Mouse (Mus musculus): ENCODE measurements around the gene Snrpa1. TPM values are rescaled to one million over a fixed set of nuclear protein-coding genes. Genes with fewer than 3 reads are reported as not detected.
"Not testable (repeated sequence)": the region's sequence is repeated elsewhere in the genome, so short reads cannot be mapped to it uniquely, and the experiment has no call there.

The Snrpa1 gene
- polyA plus RNA-seq, 1 experiment = 65.6 TPM

GRCm38 (mm10) chr7:66053946-66054483, 4.8 kb upstream of the Snrpa1 start:
- no peaks in the 10 kb centered on the region for H3K79me2 ChIP-seq (ENCODE audit: control insufficient read depth, insufficient read depth)
- H3K27me3 ChIP-seq (ENCODE audit: control insufficient read depth, insufficient read depth, insufficient read length) = peaks cover 15% of the 10 kb centered on the region
- TF ChIP-seq POLR2A (IDR thresholded peaks at IDR 0.05; ENCODE audit: insufficient read length, low read depth) = no peak
- TF ChIP-seq REST (IDR thresholded peaks at IDR 0.05; ENCODE audit: insufficient read depth, insufficient read length) = no peak
- TF ChIP-seq USF1 (IDR thresholded peaks at IDR 0.05; ENCODE audit: low read depth) = no peak
- no peak for TF ChIP-seq POLR2AphosphoS2 (IDR thresholded peaks at IDR 0.05; ENCODE audit: insufficient read length, low read depth)
- no peak for TF ChIP-seq MYOD1 (IDR thresholded peaks at IDR 0.05; ENCODE audit: control insufficient read depth in 1 of 3, insufficient read length in 2 of 3, low read depth in 2 of 3)
- no peak for TF ChIP-seq CEBPB (IDR thresholded peaks at IDR 0.05; ENCODE audit: insufficient read depth, poor library complexity, severe bottlenecking)
- no peak for TF ChIP-seq MYOG (IDR thresholded peaks at IDR 0.05; ENCODE audit: control insufficient read depth in 1 of 3, insufficient read depth in 1 of 3, insufficient read length in 2 of 3, low read depth in 2 of 3)
- TF ChIP-seq E2F4 (IDR thresholded peaks at IDR 0.05; ENCODE audit: insufficient read depth) = no peak
- no peak for TF ChIP-seq TCF3 (IDR thresholded peaks at IDR 0.05; ENCODE audit: insufficient read length, low read depth)
- no peak for TF ChIP-seq SRF (IDR thresholded peaks at IDR 0.05; ENCODE audit: control insufficient read depth, insufficient read length, low read depth)
- TF ChIP-seq TCF12 (IDR thresholded peaks at IDR 0.05; ENCODE audit: insufficient read depth, poor library complexity, severe bottlenecking) = no peak
- no peak for TF ChIP-seq MAX (IDR thresholded peaks at IDR 0.05; ENCODE audit: low read depth)
- no peak overlapping the region for H3ac ChIP-seq (ENCODE audit: control insufficient read depth, insufficient read length)
- H3K36me3 ChIP-seq (ENCODE audit: control insufficient read depth, insufficient read depth) = no peaks in the 10 kb centered on the region
- H3K4me2 ChIP-seq (ENCODE audit: low read depth) = no peak overlapping the region
- H3K4me3 ChIP-seq = no peak overlapping the region

DNA sequence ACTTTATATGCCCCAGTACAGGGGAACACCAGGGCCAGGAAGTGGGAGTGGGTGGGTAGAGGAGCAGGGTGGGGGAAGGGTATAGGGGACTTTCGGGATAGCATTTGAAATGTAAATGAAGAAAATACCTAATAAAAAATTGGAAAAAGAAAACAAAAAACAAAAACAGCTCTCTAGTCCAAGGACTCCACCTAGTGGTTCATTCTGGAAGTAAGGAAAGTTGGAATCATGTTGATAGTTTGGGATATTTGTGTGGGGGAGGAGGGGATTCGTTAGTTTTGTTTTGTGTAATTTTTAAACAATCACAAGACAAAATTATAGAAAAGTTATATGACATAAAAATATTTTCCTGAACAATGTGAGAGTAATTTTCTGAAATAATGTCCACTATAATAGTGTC, 3.4 kb upstream of the Snrpa1 start:
- H3K27me3 ChIP-seq (ENCODE audit: control insufficient read depth, insufficient read depth, insufficient read length) = not testable (repeated sequence)

GRCm38 (mm10) chr7:66060066-66060956, 1.5 kb downstream of the Snrpa1 start:
- peak overlapping the region; percentile 99 for H3K4me2 ChIP-seq (ENCODE audit: low read depth)
- H3K4me3 ChIP-seq = peak overlapping the region; percentile 91
- H3K27me3 ChIP-seq (ENCODE audit: control insufficient read depth, insufficient read depth, insufficient read length) = no peaks in the 10 kb centered on the region
- H3ac ChIP-seq (ENCODE audit: control insufficient read depth, insufficient read length) = peak overlapping the region; percentile 23
- TF ChIP-seq MAX (IDR thresholded peaks at IDR 0.05; ENCODE audit: low read depth) (no peak), MYOD1 (IDR thresholded peaks at IDR 0.05; ENCODE audit: control insufficient read depth in 1 of 3, insufficient read length in 2 of 3, low read depth in 2 of 3) (no peak), POLR2AphosphoS2 (IDR thresholded peaks at IDR 0.05; ENCODE audit: insufficient read length, low read depth) (peak; percentile 96), E2F4 (IDR thresholded peaks at IDR 0.05; ENCODE audit: insufficient read depth) (no peak), TCF12 (IDR thresholded peaks at IDR 0.05; ENCODE audit: insufficient read depth, poor library complexity, severe bottlenecking) (no peak), POLR2A (IDR thresholded peaks at IDR 0.05; ENCODE audit: insufficient read length, low read depth) (peak; percentile 99), REST (IDR thresholded peaks at IDR 0.05; ENCODE audit: insufficient read depth, insufficient read length) (no peak), CEBPB (IDR thresholded peaks at IDR 0.05; ENCODE audit: insufficient read depth, poor library complexity, severe bottlenecking) (no peak), SRF (IDR thresholded peaks at IDR 0.05; ENCODE audit: control insufficient read depth, insufficient read length, low read depth) (peak; percentile 81), USF1 (IDR thresholded peaks at IDR 0.05; ENCODE audit: low read depth) (no peak), TCF3 (IDR thresholded peaks at IDR 0.05; ENCODE audit: insufficient read length, low read depth) (no peak), MYOG (IDR thresholded peaks at IDR 0.05; ENCODE audit: control insufficient read depth in 1 of 3, insufficient read depth in 1 of 3, insufficient read length in 2 of 3, low read depth in 2 of 3) (peak in 2 of 3 experiments; percentile 6 to 33)
- peaks cover 26% of the 10 kb centered on the region for H3K36me3 ChIP-seq (ENCODE audit: control insufficient read depth, insufficient read depth)
- peaks cover 26% of the 10 kb centered on the region for H3K79me2 ChIP-seq (ENCODE audit: control insufficient read depth, insufficient read depth)

More for the DNA sequence above, 3.4 kb upstream of the Snrpa1 start:
- H3K79me2 ChIP-seq (ENCODE audit: control insufficient read depth, insufficient read depth); H3ac ChIP-seq (ENCODE audit: control insufficient read depth, insufficient read length); H3K4me2 ChIP-seq (ENCODE audit: low read depth); H3K36me3 ChIP-seq (ENCODE audit: control insufficient read depth, insufficient read depth); H3K4me3 ChIP-seq: not testable (repeated sequence)

- Histone ChIP-seq H3ac (ENCODE audit: control insufficient read depth, insufficient read length) (peak overlapping the region; percentile 23), H3K36me3 (ENCODE audit: control insufficient read depth, insufficient read depth) (peaks cover 27% of the 10 kb centered on the region), H3K79me2 (ENCODE audit: control insufficient read depth, insufficient read depth) (peaks cover 26% of the 10 kb centered on the region), H3K4me2 (ENCODE audit: low read depth) (peak overlapping the region; percentile 81), H3K27me3 (ENCODE audit: control insufficient read depth, insufficient read depth, insufficient read length) (no peaks in the 10 kb centered on the region), H3K4me3 (peak overlapping the region; percentile 91)
- TF ChIP-seq MYOG (IDR thresholded peaks at IDR 0.05; ENCODE audit: control insufficient read depth in 1 of 3, insufficient read depth in 1 of 3, insufficient read length in 2 of 3, low read depth in 2 of 3) (no peak), CEBPB (IDR thresholded peaks at IDR 0.05; ENCODE audit: insufficient read depth, poor library complexity, severe bottlenecking) (no peak), E2F4 (IDR thresholded peaks at IDR 0.05; ENCODE audit: insufficient read depth) (no peak), POLR2A (IDR thresholded peaks at IDR 0.05; ENCODE audit: insufficient read length, low read depth) (no peak), SRF (IDR thresholded peaks at IDR 0.05; ENCODE audit: control insufficient read depth, insufficient read length, low read depth) (no peak)
These were observed 2.3 kb downstream of the Snrpa1 start for GRCm38 (mm10) chr7:66061057-66061456.

- H3K27me3 ChIP-seq (ENCODE audit: control insufficient read depth, insufficient read depth, insufficient read length) = no peaks in the 10 kb centered on the region
- H3K4me2 ChIP-seq (ENCODE audit: low read depth) = no peak overlapping the region
- H3K36me3 ChIP-seq (ENCODE audit: control insufficient read depth, insufficient read depth) = peaks cover 44% of the 10 kb centered on the region
- peaks cover 11% of the 10 kb centered on the region for H3K79me2 ChIP-seq (ENCODE audit: control insufficient read depth, insufficient read depth)
- H3K4me3 ChIP-seq = no peak overlapping the region
- no peak overlapping the region for H3ac ChIP-seq (ENCODE audit: control insufficient read depth, insufficient read length)
- no peak for TF ChIP-seq TCF3 (IDR thresholded peaks at IDR 0.05; ENCODE audit: insufficient read length, low read depth)
- TF ChIP-seq E2F4 (IDR thresholded peaks at IDR 0.05; ENCODE audit: insufficient read depth) = no peak
- TF ChIP-seq MYOD1 (IDR thresholded peaks at IDR 0.05; ENCODE audit: control insufficient read depth in 1 of 3, insufficient read length in 2 of 3, low read depth in 2 of 3) = no peak
- no peak for TF ChIP-seq REST (IDR thresholded peaks at IDR 0.05; ENCODE audit: insufficient read depth, insufficient read length)
- no peak for TF ChIP-seq CEBPB (IDR thresholded peaks at IDR 0.05; ENCODE audit: insufficient read depth, poor library complexity, severe bottlenecking)
- no peak for TF ChIP-seq TCF12 (IDR thresholded peaks at IDR 0.05; ENCODE audit: insufficient read depth, poor library complexity, severe bottlenecking)
- no peak for TF ChIP-seq SRF (IDR thresholded peaks at IDR 0.05; ENCODE audit: control insufficient read depth, insufficient read length, low read depth)
- TF ChIP-seq USF1 (IDR thresholded peaks at IDR 0.05; ENCODE audit: low read depth) = no peak
- TF ChIP-seq MYOG (IDR thresholded peaks at IDR 0.05; ENCODE audit: control insufficient read depth in 1 of 3, insufficient read depth in 1 of 3, insufficient read length in 2 of 3, low read depth in 2 of 3) = no peak
- TF ChIP-seq POLR2AphosphoS2 (IDR thresholded peaks at IDR 0.05; ENCODE audit: insufficient read length, low read depth) = no peak
- TF ChIP-seq POLR2A (IDR thresholded peaks at IDR 0.05; ENCODE audit: insufficient read length, low read depth) = no peak
- no peak for TF ChIP-seq MAX (IDR thresholded peaks at IDR 0.05; ENCODE audit: low read depth)
These were observed 17.6 kb downstream of the Snrpa1 start for GRCm38 (mm10) chr7:66076411-66076810.

All from myocyte (in vitro differentiated cells).